Mouse (Mus musculus) erythroblast, embryonic 14.5 days (primary cell): Measurements from ENCODE around the gene Gpr146.

ENCODE experiments used
- GATA1 ChIP-seq: IDR thresholded peaks from 2 replicates; pipeline ENCODE4 v1.6.1; 2012; ENCODE audit warnings: low read length, inconsistent platforms, mixed read lengths
- TAL1 ChIP-seq: IDR thresholded peaks from 3 replicates; pipeline ENCODE4 v1.6.1; 2012; ENCODE audit warnings: low read length, inconsistent platforms, mixed read lengths

- TF ChIP-seq GATA1 (no peak), TAL1 (no peak)
Observed at GRCm38 (mm10) chr5:139423026-139423865, 45.7 kb downstream of the Gpr146 start, which contains the start of gene Gper1.
